Mouse (Mus musculus) erythroblast, embryonic 14.5 days (primary cell): Measurements from ENCODE around the gene Nxph1. TPM values are rescaled to one million over a fixed set of nuclear protein-coding genes. Genes with fewer than 3 reads are reported as not detected.

Source experiments
- H3K27me3 ChIP-seq: 2 replicates; pipeline ENCODE4 v1.6.1; 2012; ENCODE audit warnings: inconsistent platforms; ENCODE audit not compliant: control insufficient read depth
- H3K36me3 ChIP-seq: 2 replicates; pipeline ENCODE4 v1.6.1; 2012; ENCODE audit warnings: mild to moderate bottlenecking, inconsistent platforms; ENCODE audit not compliant: control insufficient read depth
- H3K4me1 ChIP-seq: 2 replicates; pipeline ENCODE4 v1.6.1; 2012; ENCODE audit warnings: inconsistent platforms; ENCODE audit not compliant: control insufficient read depth
- H3K4me3 ChIP-seq: replicated peaks from 2 replicates; pipeline ENCODE3; 2012; ENCODE audit warnings: moderate library complexity, mild to moderate bottlenecking, inconsistent platforms
- H3K9me3 ChIP-seq: 2 replicates; pipeline ENCODE4 v1.6.1; 2012; ENCODE audit warnings: low read length, inconsistent platforms, mixed read lengths; ENCODE audit not compliant: control insufficient read depth
- GATA1 ChIP-seq: IDR thresholded peaks from 2 replicates; pipeline ENCODE4 v1.6.1; 2012; ENCODE audit warnings: low read length, inconsistent platforms, mixed read lengths
- TAL1 ChIP-seq: IDR thresholded peaks from 3 replicates; pipeline ENCODE4 v1.6.1; 2012; ENCODE audit warnings: low read length, inconsistent platforms, mixed read lengths
- polyA plus RNA-seq: library from polyadenylated mRNA; stranded (reverse); fragments of >175 nt; gene quantifications from 2 replicates; pipeline ENCODE4 v1.2.3, GENCODE M21; 2012

Nxph1 gene
- polyA plus RNA-seq, 1 experiment = not detected

DNA sequence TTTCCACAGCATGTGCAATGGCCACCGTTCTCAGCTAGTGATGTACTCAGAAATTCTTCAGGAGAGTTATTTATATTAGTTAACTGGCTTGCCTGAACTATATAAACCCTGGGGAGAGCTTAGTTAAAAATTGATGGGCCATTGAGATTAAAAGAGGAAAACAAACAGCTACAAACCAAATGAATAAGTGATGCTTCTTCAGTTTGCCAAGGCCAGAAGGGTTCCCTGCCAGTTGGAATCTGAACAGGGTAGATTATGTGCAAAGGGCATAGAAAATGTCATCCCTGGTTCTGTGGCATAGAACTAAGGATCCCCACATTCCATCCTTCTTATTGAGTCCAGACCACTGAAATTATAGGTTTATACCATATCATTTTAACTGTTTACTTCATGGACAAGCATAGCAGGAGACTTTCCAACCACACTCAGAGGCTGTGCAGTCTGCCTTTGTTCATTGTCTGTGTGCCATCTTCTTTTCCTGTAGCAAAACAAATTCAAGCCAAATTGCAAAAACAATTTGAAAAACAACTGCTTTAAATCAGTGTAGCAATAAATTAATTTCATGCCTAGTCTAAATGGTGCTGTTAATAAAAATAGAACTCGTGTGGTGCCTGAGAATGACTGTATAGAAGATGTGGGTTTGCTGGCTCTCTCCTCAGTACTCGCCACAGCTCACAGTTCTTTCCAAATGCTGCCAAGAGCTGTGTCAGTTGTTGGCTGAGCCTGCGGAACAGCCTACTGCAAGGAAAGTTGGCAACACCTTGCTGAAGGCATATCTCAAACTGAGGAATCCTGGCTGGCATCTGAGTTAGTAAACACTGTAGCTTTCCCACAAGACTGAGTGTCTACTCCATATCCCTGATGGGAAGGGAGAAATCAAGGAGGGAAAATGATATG is 129.8 kb downstream of the Nxph1 start:
- Histone ChIP-seq H3K9me3 (no peaks in the 10 kb centered on the region), H3K36me3 (no peaks in the 10 kb centered on the region), H3K27me3 (no peaks in the 10 kb centered on the region), H3K4me1 (no peaks in the 10 kb centered on the region), H3K4me3 (no peak overlapping the region)
- TF ChIP-seq GATA1 = no peak
- TF ChIP-seq TAL1 = no peak

DNA sequence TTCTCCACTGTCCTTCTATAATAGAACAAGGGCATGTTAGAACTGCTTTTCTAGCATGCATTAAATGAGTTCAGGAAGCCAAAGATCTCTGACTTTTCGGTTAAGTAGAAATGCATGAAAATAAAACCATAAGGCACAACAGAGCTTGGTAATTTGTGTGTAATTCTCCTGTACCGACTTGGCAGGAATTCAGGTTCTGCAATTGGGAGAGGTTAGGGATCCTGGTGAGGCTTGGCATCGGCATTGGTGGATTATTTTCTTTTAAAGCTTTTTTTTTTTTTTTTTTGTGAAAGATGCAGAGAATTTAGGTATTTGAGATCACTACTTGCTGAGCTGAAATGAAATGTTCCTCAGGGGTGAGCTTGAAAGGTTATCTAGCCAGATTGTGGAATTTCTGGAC is 135.6 kb downstream of the Nxph1 start:
- TF ChIP-seq TAL1 (no peak), GATA1 (no peak)
- H3K36me3 ChIP-seq = no peaks in the 10 kb centered on the region
- no peaks in the 10 kb centered on the region for H3K4me1 ChIP-seq
- no peaks in the 10 kb centered on the region for H3K9me3 ChIP-seq
- no peak overlapping the region for H3K4me3 ChIP-seq
- H3K27me3 ChIP-seq = no peaks in the 10 kb centered on the region

DNA sequence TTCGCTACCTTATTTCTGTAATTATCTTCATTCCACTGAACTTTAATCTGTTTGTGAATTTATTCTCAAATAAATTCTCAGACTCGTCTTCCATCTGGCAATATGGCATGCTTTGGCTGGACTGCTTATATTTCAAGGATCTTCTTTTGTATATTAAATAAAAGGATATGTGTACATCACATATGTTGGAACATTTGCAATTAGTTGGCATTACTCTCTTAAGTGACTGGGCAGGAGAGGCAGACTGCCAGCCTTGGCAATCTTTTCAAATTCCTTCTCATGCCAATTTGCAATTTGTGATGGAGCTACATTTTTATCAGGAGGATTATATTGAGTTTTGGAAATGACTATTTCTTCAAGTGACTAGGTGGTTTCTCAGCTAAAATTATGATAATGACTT is 149.1 kb downstream of the Nxph1 start:
- Histone ChIP-seq H3K4me3 (no peak overlapping the region), H3K9me3 (peaks cover 2% of the 10 kb centered on the region; the same call in 1 of the 2 replicates), H3K4me1 (no peaks in the 10 kb centered on the region), H3K36me3 (no peaks in the 10 kb centered on the region), H3K27me3 (no peaks in the 10 kb centered on the region)
- TF ChIP-seq GATA1 = no peak
- no peak for TF ChIP-seq TAL1

DNA sequence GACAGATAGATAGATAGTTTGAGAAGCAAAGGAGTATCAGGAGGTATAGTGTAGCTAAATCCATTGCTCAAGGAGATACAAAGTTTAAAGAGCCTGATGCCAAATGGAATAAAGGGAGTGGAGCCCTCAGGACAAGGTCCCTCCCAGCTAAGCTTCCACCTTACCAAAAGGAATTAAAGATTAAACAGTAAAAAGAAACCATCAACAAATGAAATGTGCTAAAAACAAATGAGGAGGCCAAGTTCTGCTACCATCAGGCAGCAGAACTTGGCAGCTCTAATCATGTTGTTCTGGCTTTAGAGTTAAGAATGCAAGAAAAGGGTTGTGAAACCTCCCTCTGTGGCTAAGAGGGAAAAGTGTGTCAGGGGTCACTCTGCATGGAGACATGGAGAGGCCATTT is 159.1 kb downstream of the Nxph1 start:
- Histone ChIP-seq H3K9me3 (no peaks in the 10 kb centered on the region), H3K36me3 (no peaks in the 10 kb centered on the region), H3K27me3 (no peaks in the 10 kb centered on the region), H3K4me1 (no peaks in the 10 kb centered on the region), H3K4me3 (no peak overlapping the region)
- TF ChIP-seq TAL1 (no peak), GATA1 (no peak)

DNA sequence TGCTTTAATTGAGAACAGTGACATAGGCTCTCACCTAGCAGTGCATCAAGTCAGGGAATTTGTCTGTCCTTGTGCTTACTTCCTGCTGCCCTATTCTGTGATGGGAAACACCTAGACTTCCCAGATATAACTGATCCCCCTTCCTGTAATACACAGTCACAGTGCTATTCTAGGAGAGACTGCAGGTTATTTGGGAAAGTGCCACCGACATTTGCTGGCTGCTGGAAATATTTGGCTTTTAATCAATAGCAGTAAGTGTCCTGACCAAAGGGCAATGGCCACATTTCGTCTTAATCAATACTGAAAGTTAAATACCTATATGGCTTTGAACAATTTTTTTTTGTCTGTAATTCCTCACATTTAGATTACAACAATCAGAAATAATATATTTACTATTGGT is 170.9 kb downstream of the Nxph1 start:
- no peaks in the 10 kb centered on the region for H3K4me1 ChIP-seq
- H3K9me3 ChIP-seq = no peaks in the 10 kb centered on the region
- no peaks in the 10 kb centered on the region for H3K27me3 ChIP-seq
- TF ChIP-seq TAL1 (no peak), GATA1 (no peak)
- H3K4me3 ChIP-seq = no peak overlapping the region
- no peaks in the 10 kb centered on the region for H3K36me3 ChIP-seq

DNA sequence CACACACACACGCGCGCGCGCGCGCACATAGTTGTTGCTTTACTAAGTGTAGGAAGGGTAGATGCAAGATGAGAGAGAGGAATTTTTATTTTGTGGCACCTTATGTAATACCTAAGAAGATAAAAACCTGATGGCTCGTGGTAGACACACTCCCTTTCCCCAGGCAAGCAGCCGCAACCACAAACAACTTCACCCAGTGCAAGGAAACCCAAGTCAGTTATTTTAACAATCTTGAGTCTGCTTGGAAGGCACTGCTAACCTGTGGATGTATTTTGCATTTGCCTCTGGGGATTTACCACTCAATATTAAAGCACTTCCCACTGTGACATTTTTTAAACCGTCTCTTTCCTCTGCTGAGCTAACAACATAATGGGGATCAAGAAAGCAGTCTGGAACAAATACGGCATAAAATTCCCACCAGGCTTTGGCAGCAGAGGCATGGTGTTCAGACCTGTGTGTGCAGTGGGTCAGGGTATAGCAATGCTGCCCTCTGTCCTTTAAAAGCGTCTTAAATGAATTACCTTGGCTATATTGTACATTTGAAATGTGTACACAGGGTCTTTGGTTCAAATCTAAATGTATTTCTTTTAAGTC is 176.2 kb downstream of the Nxph1 start:
- Histone ChIP-seq H3K9me3 (no peaks in the 10 kb centered on the region), H3K4me3 (no peak overlapping the region), H3K36me3 (no peaks in the 10 kb centered on the region), H3K27me3 (no peaks in the 10 kb centered on the region), H3K4me1 (no peaks in the 10 kb centered on the region)
- TF ChIP-seq TAL1 = no peak
- TF ChIP-seq GATA1 = no peak

DNA sequence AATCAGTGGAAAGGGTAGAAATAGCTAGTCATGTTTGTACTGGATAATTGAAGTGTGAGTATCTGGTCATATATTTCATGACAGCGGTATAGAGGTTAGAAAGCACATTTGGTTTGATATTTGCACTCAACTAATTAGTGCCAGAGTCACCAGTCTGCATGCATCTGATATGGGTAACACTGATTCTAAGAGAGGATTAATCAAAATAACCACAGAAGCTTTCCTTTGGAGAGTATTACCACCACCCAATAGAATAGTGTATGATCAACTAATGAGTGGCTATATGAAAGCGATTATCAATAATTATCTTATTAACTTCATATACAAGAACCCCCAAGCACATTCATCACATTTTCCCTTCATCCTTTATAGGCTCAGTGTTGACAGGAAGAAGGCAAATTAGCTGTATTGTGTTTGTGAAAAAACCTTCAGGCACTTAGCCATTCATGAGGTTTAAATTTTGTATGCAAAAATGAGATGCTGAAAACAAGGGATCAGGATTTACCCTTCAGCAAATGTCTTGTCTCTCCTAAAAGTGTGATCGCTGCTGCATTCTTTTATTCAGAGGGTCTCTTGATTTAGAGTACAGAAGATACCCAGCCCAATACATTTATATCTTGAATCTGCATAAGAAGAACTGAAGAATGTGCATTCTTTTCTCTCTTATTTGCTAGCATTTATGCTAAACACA is 185.5 kb downstream of the Nxph1 start:
- TF ChIP-seq GATA1 = no peak
- no peak for TF ChIP-seq TAL1
- Histone ChIP-seq H3K4me1 (no peaks in the 10 kb centered on the region), H3K9me3 (no peaks in the 10 kb centered on the region), H3K27me3 (no peaks in the 10 kb centered on the region), H3K4me3 (no peak overlapping the region), H3K36me3 (no peaks in the 10 kb centered on the region)

DNA sequence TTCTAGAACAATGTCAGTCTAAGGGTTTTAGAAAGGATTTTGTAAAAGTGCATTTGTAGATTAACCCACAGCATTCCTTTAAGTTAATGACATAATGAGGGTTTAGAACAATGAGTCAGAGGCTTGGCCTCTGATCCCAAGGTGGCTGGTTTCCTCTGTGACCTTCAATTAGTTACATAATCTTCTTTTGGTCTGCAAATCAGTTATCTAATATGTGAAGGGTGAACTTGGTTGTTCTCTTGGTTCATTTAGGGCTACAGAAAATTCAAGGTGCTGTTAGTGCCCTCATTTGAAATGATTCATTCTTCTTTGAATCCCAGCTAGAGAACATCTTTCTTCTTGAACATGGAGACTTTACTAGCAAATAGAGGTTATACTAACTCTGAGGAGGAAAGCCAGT is 199.7 kb downstream of the Nxph1 start:
- TF ChIP-seq TAL1 (no peak), GATA1 (no peak)
- H3K36me3 ChIP-seq = no peaks in the 10 kb centered on the region

DNA sequence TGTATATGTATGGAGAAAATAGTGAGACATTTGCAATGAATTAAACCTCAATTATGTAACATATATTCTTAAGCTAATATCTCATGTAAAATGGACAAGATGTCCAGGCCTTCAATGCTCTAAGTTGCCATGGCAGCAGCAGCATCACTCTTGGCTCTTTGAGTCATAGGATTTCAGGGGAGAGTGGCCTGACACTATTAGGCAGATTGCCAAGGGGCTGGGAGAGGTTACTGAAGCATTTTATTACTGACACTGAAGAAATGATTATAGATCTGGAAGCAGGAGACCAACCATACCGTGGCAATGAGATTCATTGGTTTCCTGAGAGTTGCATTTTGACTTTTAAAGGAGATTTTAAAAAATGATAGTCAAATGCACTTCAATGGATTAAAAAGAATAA is 201.6 kb downstream of the Nxph1 start:
- H3K27me3 ChIP-seq = no peaks in the 10 kb centered on the region
- TF ChIP-seq GATA1 (no peak), TAL1 (no peak)

More for the DNA sequence above, 199.7 kb downstream of the Nxph1 start:
- Histone ChIP-seq H3K27me3 (no peaks in the 10 kb centered on the region), H3K9me3 (no peaks in the 10 kb centered on the region), H3K4me3 (no peak overlapping the region), H3K4me1 (no peaks in the 10 kb centered on the region)

More for the DNA sequence above, 201.6 kb downstream of the Nxph1 start:
- Histone ChIP-seq H3K36me3 (no peaks in the 10 kb centered on the region), H3K9me3 (no peaks in the 10 kb centered on the region), H3K4me1 (no peaks in the 10 kb centered on the region), H3K4me3 (no peak overlapping the region)
